Mouse (Mus musculus): ENCODE measurements around the gene Unc93b1.

Gene Unc93b1

DNA sequence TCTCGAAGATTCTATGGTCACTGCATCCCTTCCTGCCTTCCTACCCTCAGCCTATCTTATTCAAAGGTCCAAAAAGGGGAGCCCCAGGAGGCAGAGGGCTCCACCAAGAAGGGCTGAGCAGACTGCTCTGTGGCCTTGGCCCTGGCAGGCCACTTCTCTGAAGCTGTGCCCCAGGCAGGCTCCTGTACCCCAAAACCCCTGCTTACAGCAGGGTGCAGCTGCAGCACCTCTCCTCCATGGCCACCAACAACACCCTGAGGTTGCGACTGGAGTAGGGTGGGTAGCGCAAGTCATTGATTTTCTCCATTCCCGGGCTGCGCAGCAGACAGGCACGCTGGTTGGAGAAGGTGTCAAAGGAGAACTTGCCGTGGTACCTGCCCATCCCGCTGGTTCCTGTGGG is 21.3 kb upstream of the Unc93b1 start:
- no peak for DNase-seq (ENCODE audit: low spot score in 2 of 2)

DNA sequence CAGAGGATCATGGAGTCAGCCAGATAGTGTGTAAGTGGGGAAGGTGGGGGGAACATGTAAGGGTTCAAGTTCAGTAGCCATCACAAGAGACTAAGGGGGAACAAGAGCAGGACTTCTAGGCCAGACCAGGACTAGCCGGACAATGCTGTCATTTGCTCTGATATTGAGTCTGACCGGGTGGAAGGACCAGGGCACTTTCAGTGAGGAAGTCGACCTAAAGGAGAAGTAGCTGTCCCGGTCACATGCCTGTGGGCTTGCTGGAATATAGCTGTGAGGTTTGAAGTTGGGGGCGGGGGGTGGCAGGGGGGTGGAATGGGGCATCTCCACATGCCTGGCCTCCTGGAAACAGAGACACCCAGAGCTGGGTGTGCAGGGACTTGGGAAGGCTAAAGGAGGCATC is 20.5 kb upstream of the Unc93b1 start:
- no peak for DNase-seq (ENCODE audit: low spot score in 2 of 2)

DNA sequence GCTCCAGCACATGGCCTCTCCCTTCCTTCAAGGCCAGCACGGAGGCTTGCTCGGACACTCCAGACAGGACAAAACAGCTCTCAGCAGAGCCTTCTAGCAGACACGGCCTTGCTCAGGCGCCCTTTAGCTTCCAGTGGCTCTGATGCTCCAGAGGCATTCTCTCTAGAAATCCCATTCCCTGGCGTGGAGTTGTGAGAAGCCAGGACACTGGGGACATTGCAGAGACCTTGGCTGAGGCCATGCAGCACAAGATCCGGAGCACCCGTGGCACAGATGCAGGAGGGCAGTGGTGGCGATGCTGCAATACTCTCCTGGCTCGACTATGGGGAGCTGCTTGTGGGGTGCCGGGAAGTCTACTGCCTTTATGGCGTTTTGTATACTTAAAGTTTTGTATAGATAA is 18.3 kb upstream of the Unc93b1 start:
- no peak for DNase-seq (ENCODE audit: low spot score in 2 of 2)

DNA sequence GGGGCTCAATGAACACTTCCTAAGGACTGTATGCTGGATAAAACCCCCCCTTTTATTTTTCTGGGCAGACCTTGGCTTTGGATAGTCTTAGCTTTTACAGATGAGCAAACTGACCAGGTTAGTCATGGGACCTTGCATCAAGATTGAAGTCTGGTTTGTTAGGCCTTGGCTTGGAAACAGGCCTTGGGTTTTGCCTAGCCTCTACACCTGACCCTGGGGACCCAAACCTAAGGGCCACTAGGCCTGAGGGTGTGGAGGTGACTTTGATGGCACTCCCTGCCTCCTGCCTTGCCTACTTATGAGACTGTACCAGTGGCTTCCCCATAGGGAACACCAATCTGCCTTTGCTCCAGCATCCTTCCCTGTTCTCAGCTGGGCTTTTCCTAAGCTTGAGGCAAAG is 15.1 kb upstream of the Unc93b1 start:
- DNase-seq (ENCODE audit: low spot score in 2 of 2) = no peak

DNA sequence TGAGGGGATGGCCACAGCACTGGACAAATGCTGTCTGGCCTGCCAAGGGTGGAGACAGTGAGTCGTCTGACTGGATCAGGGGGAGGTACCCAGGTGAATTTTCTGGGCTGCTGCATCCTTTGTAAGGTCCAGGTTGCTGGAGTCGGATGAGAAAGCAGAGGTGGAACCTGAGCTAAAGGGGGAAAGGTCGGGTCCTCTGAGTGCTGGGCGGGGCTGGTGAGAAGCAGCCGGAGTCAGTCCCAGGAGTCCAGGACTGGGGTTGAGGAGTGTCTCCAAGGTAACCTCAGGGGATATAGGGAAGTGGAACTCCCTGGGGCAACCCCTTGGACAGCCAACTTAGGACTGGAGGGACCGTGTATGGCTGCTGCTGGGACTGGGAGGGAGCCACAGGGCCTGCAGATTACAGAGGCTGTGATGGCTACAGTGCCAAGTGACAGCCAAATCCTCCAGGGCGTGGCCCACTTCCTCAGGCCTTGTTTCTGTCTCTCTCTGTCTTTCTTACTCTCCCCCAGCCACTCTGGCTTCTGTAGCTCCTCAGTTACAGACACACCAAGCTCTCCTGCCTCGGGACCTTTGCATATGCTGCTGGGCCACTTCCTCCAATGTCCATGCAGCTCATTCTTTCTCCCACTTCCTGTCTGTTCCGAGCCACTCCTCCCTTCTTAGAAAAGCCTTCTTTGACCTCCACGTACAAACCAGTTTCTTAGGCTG is 12.2 kb upstream of the Unc93b1 start:
- DNase-seq (ENCODE audit: low spot score in 2 of 2) = no peak

DNA sequence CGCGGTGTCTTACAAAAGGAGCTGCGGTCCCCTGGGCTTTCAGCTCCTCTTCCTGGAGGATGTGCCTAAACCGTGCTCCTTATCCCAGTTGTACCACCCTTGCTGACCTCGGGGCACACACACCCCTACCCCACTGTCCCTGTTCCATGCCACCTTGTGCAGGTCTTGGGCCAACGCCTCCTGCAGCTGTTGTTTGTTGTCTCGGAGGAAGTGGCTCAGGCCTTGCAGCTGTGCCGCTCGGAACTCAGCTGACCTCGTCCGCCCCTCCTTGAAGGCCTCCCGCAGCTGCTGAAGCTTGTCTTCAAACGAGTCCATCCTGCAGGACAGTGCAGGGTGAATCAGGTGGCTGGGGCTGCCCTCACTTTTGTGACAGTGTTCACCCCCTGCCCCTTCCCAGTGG is 11.4 kb upstream of the Unc93b1 start:
- DNase-seq (ENCODE audit: low spot score in 2 of 2) = no peak

DNA sequence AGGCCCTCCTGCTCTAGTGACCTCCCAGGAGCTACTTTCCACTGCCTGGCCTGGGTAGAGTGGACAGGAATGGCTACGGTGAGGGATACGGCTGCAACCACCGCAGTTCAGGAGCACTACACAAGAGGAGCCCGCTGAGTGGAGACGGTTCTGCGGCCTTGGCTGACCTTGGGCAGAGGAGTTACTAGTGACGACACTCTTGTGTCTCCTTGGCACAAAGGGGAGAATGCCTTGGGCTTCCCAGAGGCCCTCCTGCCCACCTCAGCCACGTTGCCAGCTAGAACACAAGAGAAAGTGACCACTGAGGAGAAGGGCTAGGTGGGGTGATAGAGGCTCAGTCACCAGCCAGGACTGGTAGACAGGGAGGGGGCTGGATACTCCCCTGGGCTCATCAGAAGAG is 10.8 kb upstream of the Unc93b1 start:
- no peak for DNase-seq (ENCODE audit: low spot score in 2 of 2)

DNA sequence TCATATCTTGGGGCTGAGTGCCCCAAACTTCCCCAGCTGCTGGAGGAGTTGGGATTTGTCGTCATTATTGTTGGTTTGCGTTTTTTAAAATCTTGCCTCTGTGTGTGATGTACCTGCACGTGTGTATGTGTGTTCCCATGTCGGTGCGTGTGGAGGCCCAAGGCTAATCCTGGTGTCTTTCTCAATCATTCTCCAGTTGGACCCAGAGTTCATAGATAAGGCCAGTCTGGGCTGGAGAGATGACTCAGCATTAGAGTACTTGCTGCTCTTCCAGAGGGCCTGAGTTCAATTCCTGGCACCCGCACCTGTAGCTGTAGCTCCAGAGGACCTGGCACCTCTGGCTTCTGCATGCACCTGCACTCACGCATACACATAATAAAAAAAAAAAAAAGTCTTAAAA is 10.1 kb upstream of the Unc93b1 start:
- DNase-seq (ENCODE audit: low spot score in 2 of 2) = no peak

DNA sequence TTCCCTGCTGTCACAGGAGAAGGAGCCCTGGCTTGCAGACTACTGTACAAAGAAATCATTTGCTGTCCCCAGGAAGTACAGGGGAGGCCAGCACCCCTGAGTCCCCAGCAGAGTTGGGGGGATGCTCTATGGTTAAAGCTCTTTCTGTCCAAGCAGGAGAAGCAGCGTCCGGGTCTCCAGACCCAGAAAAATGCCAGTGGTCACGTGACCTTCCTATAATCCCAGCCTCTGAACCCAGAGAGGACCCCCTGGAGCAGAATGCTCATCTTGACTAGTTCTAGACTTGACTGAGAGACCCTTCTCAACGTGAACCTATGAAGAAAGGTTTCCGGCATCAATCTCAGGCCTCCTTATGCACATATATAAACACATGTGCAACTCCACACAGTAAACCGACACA is 9.1 kb upstream of the Unc93b1 start:
- no peak for DNase-seq (ENCODE audit: low spot score in 2 of 2)

DNA sequence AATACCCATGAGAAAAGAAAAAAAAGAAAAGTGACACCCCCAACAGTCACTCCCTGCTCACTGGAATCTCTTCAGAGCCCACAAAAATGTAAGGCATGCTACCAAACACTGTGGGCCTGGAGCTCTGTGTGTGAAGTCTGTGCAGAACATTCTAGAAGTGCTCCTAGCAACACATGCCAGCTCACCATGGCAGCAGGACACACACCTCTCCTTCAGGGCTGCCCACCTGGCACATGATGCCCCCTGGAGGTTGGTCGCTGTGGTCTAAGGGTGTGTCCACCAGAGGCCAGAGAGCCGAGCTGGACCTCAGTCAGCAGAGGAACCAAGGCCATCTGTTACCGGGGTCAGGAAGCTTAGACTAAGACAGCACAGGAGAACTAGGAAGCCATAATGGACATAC is 8.7 kb upstream of the Unc93b1 start:
- DNase-seq (ENCODE audit: low spot score in 2 of 2) = no peak

DNA sequence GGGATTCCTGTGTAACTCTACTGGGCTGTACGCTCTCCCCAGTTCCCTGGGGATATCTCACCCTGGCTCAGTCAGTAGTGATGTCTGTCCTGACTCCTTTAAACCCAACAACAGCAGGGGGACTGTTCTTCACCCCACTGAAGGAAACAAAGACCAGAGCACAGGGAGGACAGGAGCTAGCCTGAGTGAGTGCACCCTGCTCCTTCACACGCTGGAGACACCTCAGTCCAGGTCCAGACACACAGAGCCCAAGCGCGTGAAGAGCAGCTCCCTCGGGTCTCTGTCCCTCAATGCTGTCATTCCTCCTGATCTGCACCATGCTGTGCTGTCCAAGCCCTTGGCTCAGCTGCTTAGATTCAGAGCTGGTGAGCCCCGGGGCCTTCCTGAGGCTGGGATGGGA is 8.3 kb upstream of the Unc93b1 start:
- no peak for DNase-seq (ENCODE audit: low spot score in 2 of 2)

DNA sequence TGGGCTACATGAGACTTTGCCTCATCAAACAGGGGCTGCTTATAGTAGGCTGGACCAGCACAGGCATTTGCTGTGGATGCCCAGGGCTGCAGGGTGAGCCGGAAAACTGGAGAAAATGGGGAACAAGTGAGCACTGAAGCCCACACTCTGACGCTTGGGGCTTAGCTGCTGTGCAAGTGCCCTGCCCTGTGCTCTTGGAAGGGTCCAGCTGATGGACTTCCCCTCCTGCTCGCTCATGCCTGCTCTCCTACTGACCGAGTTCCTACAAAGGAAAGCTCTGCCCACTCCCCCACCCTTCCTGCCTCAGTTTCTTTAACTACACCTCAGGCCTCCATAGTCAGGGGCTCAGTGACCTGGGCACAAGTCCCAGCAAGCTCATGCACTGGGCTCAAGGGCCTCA is 7.0 kb upstream of the Unc93b1 start:
- DNase-seq (ENCODE audit: low spot score in 2 of 2) = no peak

DNA sequence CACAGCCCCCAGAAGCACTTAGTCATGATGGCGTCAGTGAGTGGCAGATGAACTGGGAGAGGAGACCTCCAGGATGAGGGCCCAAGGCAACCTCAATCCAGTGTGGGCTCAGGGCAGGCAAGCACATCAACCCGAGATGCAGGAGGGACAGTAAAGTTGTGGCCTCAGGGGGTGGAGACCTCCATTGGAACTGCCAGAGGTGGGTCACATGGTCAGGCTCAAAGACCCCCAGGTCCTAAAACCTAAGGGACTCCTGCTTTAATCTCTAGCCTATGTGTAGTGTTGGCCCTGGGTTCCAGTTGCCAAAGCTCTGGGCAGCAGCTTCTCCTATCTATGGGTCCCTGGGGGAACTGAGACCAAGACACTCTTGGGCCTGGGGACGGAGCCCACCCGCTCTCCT is 6.2 kb upstream of the Unc93b1 start:
- DNase-seq (ENCODE audit: low spot score in 2 of 2) = no peak

DNA sequence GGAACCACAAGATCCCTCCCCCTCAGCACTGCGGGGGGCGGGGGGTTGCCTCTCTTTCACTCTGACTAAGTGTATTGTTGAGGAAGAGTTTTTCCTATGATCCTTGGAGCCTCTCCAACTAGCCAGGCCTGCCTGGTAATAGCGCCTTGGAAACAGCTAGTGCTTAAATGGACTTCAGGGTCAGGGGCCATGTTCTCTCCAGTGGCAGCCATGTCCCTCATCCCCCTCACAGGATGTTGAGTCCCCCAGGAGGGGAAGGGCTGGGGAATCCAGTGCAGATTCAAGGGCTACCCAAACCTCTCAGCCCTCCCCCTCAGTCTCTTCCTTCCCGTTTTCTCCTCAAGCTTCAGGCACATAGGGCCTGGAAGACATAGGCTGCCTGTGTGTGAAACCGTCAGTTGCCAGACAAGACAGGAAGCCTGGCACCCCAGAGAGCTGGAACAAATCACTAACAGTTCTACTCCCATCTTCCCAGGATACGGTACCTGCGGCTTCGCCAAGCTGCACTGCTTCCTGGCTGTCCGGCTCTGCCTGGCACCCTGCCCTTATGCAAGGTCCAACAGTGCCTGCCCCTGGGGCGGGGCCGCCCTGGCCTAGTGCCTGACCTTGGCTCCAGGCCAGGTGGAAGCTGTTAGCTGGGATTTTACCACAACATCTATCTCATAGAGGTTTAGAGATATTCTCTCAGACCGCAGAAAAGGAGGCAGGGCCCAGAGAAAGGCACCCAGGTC is 5.6 kb upstream of the Unc93b1 start, which contains the start of gene Aldh3b1:
Gene Aldh3b1, minus strand, starts transcription at position 598 of the 731 bp plus-strand sequence.
- DNase-seq (ENCODE audit: low spot score in 2 of 2) = peak in 1 of 2 experiments; percentile 44

DNA sequence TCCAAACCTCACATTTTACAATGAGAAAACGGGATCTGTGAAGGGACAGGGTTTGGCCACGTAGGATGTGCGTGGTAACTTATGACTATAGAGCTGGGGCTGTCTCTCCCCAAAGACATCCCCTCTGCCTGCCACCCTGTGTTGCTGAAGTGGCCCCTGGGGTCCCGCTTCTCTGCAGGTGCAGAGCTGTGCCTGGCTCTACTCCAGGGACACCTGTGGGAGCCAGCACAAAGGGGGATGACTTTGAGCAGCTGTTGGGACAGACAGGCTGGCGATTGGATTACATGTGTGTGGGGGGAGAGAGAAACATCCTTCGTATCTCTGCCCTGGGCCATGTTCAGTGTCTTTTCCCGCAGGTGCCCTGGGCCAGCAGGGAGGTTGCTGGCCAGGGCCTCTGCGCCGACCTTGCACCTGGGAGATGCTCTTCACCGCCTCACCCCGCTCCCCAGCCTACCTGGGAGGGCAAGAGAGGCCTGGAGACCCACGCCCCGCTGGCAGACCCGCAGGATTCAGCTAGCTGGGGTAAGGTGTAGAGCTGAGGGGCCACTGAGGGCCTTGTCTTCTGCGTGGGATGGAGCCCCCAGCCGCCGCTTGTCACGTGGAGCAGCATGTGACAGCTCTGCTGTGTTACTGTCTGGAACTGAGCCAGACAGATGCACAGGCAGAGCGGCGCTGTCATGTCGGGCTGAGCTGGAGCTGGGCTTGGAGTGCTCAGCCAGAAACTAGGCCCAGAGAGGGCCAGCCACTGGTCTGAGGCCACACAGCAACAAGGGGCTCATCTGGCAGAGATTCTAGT is 4.5 kb upstream of the Unc93b1 start:
- DNase-seq (ENCODE audit: low spot score in 2 of 2) = no peak

DNA sequence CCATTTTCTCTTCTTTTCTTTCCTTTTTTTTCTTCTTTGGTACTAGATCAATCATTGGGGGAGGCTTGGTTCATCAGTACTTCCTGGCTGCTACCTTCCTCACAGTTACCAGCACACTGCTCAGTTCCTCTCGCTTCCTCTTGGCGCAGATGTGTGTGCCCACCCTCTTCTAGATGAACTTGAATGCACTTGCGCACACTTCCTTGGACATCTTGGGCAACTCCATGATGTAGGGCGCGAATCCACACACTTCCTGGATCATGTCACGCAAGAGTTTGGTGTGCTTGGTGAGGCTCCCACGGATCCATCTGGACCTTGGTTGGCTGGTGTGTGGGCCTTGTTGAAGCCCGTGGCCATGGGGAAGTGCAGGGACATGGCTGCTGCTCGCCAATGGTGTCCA is 3.3 kb upstream of the Unc93b1 start:
- DNase-seq (ENCODE audit: low spot score in 2 of 2) = no peak

DNA sequence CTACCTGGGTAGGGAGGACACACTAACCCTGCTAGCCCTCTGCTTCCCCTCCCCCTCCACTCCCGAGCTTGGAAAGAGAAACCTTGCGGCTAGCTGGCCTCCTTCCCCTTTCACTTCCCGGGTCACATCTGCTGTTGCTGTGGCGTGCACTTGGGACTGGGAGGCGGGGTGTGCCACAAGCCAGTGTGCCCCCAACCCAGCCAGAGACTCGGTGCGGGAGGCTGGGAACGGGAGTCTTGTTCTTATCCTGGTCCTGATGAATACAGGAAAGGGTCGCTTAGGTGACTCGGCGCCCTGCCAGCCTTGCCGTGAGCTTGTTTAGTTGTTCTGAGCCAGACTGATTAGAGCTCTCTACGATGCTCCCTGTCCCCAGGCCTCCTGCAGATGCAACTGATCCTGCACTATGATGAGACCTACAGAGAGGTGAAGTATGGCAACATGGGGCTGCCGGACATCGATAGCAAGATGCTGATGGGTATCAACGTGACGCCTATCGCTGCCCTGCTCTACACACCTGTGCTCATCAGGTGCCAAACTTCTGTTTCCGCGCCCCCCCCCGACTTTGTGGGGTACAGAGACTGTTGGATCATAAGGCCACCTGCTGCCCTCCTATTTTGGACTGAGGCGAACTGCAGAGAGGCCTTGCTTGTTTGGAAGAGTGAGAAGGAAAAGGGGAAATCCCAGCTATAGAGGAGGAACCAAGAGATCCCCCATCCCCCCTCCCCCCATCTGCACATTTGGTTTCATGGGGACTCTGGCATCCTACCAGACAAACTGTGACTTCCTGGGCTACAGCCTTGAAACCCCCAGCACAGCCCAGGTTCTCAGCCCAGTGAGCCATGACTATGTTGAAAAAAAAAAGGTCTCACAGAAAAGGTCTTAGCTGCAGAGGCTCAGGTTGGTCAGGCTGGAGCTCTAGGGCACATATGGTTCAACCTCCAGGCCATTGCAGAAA is 1.2 kb downstream of the Unc93b1 start:
- no peak for DNase-seq (ENCODE audit: low spot score in 2 of 2)

DNA sequence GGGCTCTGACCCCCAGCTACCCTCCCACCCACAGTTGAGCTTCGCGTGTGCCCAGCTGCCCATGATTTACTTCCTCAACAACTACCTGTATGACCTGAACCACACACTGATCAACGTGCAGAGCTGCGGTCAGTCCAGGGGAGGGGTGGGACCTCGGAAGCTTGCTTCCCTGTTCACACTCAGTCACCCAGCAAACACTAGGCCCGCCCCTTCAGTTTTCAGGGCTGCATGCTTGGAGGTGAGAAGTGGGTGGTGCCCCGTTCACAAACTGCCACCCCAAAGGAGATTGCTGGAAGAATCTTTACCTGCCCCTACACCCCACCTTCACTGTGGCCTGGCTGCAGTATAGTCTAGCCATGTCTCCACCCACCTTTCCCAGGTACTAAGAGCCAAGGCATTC is 7.3 kb downstream of the Unc93b1 start:
- no peak for DNase-seq (ENCODE audit: low spot score in 2 of 2)

DNA sequence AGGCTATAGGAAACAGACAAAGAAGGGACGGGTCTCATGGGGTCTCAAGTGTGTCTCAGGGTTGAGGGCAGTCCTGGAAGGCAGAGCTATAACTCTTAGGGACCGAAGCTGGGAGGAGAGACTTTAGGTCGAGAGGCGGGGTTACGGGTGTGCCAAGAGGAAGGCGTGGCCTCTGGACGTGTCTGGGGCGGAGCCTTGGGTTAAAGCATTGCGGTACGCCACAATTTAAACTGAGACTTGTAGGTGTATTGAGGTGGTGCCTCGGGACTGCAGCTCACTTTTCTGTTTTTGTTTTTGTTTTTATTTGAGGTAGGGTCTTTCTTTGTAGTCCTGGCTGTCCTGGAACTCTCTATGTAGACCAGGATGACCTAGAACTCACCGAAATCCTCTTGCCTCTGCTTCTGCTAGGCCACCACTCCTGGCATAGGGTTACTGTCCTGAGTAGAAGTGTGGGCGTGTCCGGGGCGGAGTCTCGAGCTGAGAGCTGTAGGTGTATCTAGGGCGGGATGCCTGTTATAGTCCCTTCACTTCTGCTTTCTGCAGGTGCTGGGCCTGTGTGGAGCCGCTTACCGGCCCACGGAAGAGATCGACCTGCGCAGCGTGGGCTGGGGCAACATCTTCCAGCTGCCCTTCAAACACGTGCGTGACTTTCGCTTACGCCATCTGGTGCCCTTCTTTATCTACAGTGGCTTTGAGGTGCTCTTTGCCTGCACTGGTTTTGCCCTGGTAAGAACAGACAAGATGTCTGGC is 8.2 kb downstream of the Unc93b1 start:
- no peak for DNase-seq (ENCODE audit: low spot score in 2 of 2)

DNA sequence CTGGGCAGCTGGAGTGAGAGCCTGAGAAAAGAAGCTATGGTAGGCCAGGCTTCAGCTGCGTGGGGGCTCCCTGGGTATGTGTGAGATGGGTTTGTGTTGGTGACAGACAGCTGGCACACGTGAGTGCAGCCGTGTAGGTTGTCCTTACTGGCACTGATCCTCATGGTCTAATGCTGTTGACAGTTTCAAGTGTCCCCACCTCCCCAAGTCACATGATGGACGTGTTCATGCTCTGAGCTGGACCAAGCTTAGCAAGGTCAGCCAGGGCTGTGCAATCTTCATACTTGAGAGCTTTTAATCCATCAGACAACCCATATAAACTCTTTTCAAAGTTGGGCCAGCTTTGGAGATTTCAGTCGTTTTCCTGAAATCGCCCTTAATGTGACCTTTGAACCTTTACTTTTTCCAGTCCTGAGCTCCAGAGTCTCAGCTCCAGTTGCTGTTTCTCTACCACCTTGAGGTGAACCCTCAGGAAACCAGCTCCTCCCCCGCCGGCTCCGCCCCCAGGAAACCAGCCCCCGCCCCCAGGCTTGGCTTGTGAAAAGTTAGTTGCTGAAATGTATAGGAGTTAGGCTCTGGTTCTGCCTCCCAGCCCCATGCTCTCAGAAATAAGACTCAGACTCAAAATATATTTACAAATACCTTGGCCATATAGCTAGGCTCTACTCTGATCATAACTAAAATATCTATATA is 11.0 kb downstream of the Unc93b1 start:
- DNase-seq (ENCODE audit: low spot score in 2 of 2) = no peak
